Mouse (Mus musculus): ENCODE results near the gene Nipsnap2.

DNA sequence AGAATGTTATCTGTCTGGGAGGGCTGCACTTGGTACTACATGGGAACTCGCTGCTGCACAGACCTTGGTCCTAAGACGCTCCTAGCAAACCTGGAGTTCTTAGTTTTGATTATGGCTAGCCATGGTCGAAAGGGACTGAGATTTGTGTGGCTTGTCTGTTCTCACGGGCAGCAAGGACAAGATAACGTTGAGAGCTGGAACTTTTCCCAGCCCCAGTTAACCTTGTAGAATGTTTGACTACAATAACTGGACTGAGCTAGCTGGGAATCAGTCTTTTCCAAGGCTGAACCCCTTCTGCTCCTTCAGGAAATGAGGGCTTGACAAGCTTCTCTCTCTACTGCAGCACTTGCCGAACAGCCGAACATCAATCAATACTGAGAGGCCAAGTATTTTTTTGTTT is 37.2 kb upstream of the Nipsnap2 start:
- TF ChIP-seq HCFC1 (IDR thresholded peaks at IDR 0.05; ENCODE audit: borderline replicate concordance, insufficient read depth, low read length) (no peak), ZC3H11A (IDR thresholded peaks at IDR 0.05; ENCODE audit: borderline replicate concordance, low read depth, low read length) (no peak), CHD2 (IDR thresholded peaks at IDR 0.05; ENCODE audit: low read depth, low read length) (no peak), ZNF384 (IDR thresholded peaks at IDR 0.05; ENCODE audit: low read depth, low read length) (no peak), MAFK (IDR thresholded peaks at IDR 0.05; ENCODE audit: insufficient read depth, low read depth, low read length) (no peak)

All from ES-E14 (cell line).